Mouse (Mus musculus) ovary, adult 18-20 months (tissue): ENCODE results near the gene Tac4.
A peak's percentile ranks its signal among the peaks of the same experiment; 100 is the strongest.

ENCODE experiments used
- DNase-seq: peaks from one replicate; pipeline ENCODE4 v3.0.0; 2022; ENCODE audit warnings: low spot score, mixed read lengths

Gene Tac4

DNA sequence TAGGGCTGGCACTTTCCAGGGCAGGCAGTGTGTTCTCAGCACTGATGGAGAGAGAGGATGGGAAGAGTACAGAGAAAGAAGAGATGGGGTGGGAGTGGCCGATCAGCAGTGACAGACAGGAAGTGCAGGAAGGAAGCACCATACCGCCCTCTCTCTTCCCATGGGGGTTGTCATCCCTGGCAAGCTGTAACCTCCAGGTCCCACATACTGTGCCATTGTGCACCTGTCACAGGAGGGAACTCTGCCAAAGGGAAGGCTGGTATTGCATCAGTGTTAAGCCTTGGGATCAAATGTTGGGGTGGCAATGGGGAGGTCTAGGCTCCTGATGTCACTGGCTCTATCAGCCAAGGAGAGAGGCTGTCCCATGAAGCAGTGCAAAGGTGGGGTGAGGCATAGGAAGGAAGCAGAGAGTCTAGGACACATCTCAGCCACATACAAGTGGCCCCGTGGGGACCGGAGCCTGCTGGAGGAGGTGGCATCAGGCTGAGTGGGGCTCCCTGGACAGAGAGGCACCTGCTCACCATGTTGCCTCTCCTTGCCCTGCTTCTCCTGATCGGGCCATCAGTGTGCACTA lies at the start of gene Tac4:
Tac4 (plus strand) TSS at position 352 of the 574 bp plus-strand sequence.
- DNase-seq: no peak

- DNase-seq: no peak
Observed at GRCm38 (mm10) chr11:95213607-95214006, 47.7 kb upstream of the Tac4 start.

GRCm38 (mm10) chr11:95214305-95214704 lies 47.0 kb upstream of the Tac4 start:
- no peak for DNase-seq

- no peak for DNase-seq
Observed at GRCm38 (mm10) chr11:95216193-95216592, 45.1 kb upstream of the Tac4 start.

DNA sequence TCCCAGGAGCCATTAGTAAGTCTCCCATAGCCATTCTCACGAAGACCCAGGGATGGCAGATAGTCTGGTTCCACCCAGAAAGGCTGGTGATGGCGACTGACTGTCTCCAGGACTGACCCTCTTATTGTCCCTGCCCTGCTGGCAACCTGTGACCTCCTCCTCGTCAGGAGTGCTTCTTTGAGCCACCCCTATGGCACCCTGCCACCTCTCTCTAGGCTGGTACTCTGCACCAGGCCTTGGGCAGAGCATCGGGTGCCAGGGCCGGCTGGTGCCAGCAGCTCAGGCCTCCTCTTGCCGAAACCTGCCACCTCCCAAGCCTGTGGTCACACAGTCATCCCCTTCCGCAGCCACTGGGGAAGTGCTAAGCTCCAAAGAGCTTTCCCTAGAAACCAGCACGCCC lies 42.2 kb upstream of the Tac4 start:
- DNase-seq: no peak

DNA sequence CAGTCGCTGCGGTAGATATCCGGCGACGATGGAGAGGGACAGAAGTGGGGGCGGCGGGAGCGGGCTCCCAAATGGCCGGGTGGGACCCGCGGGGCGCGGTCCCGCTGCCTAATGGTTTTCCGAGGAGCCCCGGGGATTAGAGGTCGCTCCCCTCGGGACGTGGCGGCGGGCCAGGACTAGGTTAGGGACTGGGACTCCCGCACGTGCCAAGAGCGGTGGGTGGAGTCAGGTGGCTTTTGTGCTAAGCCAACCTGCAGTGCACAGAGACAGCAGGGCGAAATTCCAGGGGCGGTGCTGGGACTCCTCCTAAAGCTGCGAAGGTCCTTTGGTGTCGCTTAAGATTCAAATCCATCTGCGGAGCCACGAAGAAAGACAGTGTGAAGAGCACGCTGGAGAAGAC lies 37.9 kb upstream of the Tac4 start:
- no peak for DNase-seq

DNA sequence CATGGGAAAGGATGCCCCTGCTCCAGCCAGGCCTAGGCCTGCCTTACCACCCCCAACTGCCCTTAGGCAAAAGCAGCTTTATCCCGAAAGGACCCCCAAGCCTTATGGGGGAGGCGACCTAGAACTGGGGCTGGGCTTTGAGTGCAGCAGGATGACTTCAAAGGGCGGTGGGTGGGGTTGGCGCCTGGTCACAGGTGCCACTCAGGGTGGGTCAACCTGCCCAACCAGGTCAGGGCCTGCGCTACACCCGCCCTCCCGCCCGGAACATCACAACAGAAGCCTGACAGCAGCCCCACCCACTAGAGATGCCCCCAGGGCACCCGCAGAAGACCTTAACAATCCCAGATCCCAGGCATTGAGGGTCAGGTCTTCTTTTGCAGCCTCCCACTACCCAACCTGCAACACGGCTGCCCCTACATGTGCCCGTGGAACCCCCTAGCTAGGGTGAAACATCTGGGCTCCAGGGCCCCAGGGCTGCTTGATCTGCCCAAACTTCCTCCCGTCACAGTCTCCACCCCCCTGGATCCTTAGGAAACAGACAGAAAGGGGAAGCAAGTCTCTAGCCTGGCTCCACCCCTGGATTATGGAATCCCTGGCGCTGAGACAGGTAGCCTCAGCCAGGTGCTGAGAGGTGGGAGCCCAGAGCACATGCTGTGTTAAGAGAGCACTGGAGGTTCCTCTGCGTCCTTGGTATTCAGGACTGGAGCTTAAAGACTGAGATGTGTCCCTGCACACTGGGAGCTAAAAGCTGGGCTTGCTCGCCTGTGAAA lies 37.0 kb upstream of the Tac4 start:
- DNase-seq: no peak

DNA sequence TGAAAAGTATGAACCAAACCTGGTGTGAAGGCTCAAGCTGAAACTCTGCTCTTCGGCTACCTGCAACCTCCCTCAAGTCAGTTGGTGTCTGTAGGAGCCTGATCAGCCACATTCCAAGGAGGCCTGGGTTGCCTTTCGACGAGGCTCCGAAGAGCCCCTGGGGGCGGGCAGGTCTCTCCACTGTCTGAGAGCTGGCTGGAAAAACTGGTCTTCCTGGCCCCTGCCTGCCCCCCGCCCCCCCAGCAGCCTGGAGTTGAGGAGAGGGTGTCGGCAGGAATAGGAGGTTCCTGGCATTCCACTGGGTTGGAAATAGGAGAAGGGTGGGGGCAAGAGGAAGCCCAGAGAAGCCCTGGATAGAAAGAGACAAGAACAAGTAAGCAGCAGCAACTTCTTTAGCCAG lies 35.9 kb upstream of the Tac4 start:
- no peak for DNase-seq

DNA sequence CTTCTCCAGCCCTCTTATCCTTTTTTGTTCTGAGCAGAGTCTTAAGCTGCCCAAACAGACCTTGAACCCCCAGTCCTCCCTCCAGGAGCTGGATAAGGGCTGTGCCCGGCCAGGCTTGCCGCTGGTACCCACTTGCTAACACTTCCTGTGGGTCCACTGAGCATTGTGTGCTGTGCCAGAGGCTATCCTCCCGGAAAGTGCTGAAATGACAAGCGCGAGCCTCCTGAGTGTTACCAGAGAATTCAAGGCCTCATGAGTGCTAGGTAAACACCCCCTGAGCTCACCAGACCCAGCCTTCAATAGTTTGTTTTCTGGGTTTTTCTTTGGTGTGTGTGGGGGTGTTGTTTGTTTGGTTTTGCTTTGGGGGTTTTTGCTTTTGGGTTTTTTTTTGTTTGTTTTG lies 33.9 kb upstream of the Tac4 start:
- peak; percentile 8 for DNase-seq

- DNase-seq: no peak
Observed at GRCm38 (mm10) chr11:95231688-95232328, 29.5 kb upstream of the Tac4 start.

DNA sequence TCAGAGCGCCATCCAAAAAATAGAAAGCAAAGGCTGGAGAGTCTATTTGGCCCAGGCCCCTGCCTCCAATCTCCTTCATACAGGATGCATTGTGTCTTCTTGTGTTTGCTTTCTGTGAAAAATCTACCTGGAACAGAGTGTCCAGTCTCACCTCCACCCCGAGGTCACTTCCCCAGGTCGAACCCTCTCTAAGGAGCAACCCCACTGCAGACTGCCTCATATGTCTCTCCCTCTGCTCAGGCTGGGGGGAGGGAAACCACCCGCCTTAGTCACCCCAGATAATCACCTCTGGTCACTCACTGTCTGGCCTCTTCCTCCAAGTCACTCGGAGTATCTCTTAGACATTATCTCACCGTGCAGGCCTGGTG lies 29.0 kb upstream of the Tac4 start:
- DNase-seq: no peak

DNA sequence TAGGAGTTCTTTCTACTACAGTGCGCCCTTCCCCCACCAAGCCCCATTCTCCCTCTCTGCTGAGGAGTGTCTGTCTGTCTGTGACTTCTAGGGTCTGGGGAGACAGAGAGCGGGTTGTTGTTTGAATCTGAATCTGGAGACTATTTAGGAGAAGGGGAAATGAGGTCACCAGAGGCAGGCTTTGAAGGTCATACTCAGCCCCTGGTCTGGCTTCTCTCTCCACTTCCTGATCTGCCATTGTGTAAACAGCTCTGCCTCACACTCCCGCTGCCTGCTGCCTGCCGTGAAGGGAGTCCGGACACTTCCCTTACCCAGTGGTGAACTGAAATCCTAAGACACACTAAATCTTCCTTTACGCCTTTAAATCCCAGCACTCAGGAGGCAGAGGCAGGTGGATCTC lies 22.9 kb upstream of the Tac4 start:
- no peak for DNase-seq

- no peak for DNase-seq
Observed at GRCm38 (mm10) chr11:95242653-95243052, 18.7 kb upstream of the Tac4 start.

- DNase-seq: no peak
Observed at GRCm38 (mm10) chr11:95245456-95245855, 15.9 kb upstream of the Tac4 start.

DNA sequence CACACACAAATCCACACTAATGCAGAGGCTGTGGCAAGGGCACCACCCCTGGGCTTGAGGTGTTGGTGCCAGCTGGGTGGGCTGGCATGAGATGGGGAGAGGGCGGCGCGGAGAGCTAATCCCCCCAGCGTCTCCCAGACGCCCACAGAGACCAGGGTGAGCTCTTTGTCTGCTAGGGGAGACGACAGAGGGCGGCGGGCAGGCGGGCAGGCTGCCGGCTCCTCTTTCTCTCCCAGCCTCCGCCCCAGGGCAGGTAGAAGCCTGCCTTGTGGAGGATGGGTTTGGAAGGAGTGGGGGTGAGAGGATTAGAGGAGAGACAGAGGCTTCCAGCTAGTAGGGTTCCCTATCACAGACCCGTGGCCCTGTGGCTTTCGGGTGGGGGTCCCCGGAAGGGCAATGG lies 14.3 kb upstream of the Tac4 start:
- no peak for DNase-seq

- no peak for DNase-seq
Observed at GRCm38 (mm10) chr11:95250110-95250509, 11.2 kb upstream of the Tac4 start.

- DNase-seq: no peak
Observed at GRCm38 (mm10) chr11:95251295-95251694, 10.0 kb upstream of the Tac4 start.

GRCm38 (mm10) chr11:95252104-95252503 lies 9.2 kb upstream of the Tac4 start:
- DNase-seq: no peak

DNA sequence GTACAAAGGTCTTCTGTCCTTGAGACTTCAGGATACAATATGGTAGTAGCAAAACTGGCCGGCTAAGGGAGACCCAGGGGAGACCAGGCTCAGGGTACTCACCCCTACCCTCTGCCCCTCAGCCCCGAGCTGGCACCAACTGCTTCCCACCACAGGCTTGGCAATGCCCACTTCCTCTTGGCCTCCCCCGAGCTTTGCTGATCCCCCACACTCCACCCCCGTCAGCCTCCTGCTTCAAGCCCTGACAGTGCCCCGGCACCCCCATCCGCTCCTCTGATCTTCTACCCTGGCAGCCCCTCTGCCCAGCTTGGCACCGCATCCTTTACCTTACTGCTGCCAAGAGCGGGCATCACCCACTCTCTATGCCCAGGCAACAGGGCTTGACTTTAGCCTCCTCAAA lies 7.2 kb upstream of the Tac4 start:
- no peak for DNase-seq

GRCm38 (mm10) chr11:95255747-95256146 lies 5.6 kb upstream of the Tac4 start:
- DNase-seq: no peak

GRCm38 (mm10) chr11:95257930-95258329 lies 3.4 kb upstream of the Tac4 start:
- no peak for DNase-seq

GRCm38 (mm10) chr11:95258490-95258889 lies 2.8 kb upstream of the Tac4 start:
- DNase-seq: peak; percentile 45

DNA sequence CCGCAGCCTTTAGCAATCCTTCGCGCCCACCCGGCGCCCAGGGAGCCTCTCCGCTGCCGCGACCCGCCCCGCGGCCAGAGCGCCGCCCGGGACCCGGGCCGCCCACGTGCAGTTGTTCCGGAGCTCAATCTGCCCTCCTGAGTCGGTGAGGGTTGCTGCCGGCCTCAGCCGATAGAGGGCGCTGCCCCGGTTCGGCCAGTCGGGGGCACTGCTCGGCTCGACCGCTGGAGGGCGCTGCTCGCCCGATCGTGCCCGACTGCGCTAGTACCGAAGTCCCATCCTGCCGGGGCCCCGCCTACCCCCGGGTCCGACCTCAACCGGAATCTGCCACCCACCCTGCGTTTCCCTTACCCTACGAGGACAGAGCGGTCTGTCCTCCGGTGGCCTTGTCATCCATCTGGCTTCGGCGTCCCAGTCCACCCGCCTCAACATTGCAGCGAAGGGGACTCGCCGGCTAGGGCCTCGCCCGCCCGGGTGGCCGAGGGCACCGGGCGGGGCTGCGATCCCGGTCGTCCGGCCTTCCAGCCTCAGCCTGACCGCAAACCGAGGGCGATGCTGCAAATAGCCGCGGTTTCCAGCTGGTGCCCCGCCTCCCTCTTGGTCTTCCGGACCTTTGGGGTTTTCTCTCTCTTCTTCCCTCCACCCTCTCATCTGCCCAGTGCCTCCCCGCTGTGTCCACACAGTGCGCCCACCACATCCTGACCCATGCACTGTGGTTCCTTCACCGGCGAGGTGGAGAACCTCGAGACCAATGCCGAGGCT lies 2.1 kb upstream of the Tac4 start:
- DNase-seq: peak; percentile 81
